Mouse (Mus musculus): ENCODE results near the gene Bbs4. TPM values are rescaled to one million over a fixed set of nuclear protein-coding genes. Genes with fewer than 3 reads are reported as not detected.
"Not testable (repeated sequence)": the region's sequence is repeated elsewhere in the genome, so short reads cannot be mapped to it uniquely, and the experiment has no call there.

Bbs4 gene
- 10 to 100 TPM; 31.8 to 33.4 TPM for total RNA-seq (2021)
- long read RNA-seq, experiment 1, transcript Bbs4-201 (16 exons, 2,518 nt): major isoform, 61 of 78 reads
- long read RNA-seq, experiment 1, partial matches to known transcripts: 5 of 78 reads
- long read RNA-seq, experiment 1, other reads (novel, unspliced or antisense): 12 of 78 reads
- long read RNA-seq, experiment 2, transcript Bbs4-201 (16 exons, 2,518 nt): major isoform, 66 of 89 reads
- long read RNA-seq, experiment 2, partial matches to known transcripts: 11 of 89 reads
- long read RNA-seq, experiment 2, other reads (novel, unspliced or antisense): 12 of 89 reads

DNA sequence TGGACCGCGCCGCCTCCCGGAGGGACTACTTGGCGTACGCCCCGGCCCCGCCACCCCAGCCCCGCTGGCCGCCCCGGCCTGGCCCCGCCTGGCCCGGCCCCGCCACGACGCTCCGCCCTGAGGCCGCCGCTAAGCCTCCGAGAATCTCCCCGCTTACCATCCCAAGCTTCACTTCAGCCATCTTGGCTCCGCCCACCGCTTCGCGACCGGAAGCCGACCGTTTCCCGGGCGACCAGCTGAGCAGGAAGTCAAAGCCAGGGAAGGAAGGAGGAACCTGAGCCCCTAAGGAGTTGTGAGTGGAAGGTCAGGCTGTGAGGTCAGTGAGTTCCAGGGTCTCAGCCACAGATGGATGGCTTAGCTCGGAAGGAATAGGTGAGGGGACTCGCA is at the start of gene Bbs4:
Gene Bbs4, minus strand, starts transcription at position 256 of the 387 bp plus-strand sequence.
- peak; percentile 74 to 87 for DNase-seq (ENCODE audit: low spot score in 2 of 2)

DNA sequence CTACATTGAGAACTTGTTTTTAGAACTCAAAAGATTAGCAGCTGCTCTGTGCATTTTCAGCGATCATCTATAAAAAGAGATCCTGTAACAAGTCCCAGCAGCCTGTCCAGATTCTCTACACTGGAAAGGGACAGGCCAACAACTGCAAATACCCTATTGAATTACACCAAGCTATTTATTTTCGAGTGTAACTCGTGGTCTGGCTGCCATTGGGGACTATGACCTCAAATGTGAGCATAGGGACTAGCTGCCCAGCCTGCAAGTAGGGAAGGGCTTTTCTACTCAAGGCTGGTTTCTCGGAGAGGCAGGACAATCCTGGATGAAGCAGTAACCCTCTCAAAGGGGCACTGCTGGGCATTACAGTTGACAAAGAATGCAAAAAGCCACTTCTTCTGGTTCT is 35.8 kb upstream of the Bbs4 start:
- DNase-seq (ENCODE audit: low spot score in 2 of 2): no peak

DNA sequence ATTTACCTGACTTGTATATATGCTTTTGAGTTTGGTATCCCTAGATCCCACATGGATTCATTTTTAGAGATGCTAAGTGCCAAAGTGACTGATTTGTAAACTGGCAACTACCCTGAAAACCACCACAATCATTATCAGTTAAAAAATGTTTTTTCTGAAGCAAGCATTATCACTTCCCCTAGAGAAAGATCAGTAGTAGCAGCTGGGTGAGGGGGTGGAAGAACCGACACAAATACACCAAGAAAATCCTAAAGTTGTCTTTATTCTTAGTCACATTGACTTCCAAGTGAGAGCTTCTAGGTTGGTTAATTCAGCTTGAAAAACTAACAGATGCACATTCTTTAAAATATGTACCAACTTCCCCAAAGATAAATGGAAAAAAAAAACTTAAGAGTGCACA is 35.0 kb upstream of the Bbs4 start:
- DNase-seq (ENCODE audit: low spot score in 2 of 2): peak in 1 of 2 experiments; percentile 24

DNA sequence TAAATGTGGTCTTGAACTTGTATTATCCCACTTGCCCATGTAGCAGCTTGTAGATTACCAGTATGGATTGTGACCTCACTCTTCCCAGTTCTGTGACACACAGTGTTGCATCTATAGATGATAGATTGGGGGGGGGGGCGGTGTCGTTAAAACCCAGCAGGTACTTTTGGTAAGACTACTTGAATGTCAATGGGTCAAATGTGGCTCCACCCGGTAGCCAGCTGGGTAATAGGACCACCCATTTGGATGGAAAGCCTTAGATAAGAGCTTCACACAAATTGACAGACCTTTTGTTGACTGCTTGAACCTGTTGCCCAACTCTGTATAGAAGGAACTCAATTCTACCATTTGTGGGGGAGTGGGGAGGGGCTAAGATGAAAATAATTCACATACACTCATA is 34.2 kb upstream of the Bbs4 start:
- no peak for DNase-seq (ENCODE audit: low spot score in 2 of 2)

DNA sequence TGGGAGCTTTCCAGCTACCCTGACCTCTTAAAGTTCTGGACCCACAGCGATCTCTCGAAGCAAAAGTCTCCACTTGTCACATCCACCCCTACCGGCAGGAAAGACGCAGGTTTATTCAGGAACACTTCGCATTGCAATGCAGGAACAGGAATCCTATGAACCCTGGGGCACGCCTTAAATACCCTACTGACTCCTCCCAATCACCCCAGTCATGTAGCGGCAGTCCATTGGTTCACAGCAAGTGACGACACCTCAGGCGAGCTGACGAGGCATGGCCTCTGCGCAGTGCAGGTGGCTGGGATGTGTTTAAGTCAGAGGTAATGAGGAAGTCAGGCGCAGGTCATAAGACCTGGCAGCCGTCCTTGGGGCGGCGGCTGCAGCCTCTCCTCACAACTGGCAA is 22.3 kb upstream of the Bbs4 start:
- DNase-seq (ENCODE audit: low spot score in 2 of 2): no peak

DNA sequence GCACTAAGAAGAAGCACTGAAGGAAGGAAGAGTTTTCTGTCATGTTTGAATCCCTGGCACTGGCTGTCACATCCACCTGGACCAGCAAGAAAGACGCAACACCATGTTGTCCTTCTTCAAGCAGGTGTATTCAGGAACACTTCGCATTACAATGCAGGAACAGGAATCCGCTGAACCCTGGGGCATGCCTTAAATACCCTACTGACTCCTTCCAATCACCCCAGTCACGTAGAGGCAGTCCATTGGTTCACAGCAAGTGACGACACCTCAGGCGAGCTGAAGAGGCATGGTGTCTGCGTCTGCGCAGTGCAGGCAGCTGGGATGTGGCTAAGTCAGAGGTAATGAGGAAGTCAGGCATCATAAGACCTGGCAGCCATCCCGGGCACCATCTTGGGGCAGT is 16.3 kb upstream of the Bbs4 start:
- no peak for DNase-seq (ENCODE audit: low spot score in 2 of 2)

DNA sequence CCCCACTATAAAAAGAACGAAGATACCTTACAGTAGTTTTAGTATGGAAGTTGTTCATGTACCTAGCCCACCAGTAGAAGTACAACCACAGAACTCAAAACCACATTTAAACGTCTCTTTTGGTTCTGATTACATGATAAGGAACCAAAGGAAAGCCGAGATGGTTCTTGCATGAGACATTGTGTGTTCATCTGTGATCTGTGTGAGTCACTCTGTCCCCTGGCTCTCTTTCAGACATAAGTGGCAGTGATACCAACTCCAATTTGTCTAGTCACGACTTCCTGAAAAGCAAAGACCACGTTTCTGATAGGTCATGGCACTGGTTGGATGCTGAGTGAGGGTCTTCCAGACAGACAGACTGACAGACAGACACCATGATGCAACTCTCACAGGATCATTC is 15.9 kb upstream of the Bbs4 start:
- no peak for DNase-seq (ENCODE audit: low spot score in 2 of 2)

DNA sequence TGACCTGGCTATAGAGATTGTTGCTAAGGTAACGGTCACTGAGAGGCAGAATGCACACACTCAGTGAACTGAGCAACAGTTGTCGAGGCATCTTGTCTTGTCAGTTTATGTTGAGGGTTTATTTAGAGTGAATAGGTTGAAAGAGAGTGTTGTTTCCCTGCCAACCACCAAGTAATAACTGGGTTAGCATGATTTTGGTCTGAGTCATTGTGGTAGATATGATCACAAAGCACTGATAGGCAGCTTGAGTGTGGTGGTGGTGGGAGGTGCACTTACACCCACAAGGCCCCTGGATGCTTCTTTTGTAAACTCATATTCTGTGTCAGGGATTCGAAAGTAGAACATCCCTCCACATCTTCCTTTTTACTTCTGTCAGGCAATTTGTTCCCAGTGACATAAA is 7.2 kb upstream of the Bbs4 start:
- DNase-seq (ENCODE audit: low spot score in 2 of 2): not testable (repeated sequence)

DNA sequence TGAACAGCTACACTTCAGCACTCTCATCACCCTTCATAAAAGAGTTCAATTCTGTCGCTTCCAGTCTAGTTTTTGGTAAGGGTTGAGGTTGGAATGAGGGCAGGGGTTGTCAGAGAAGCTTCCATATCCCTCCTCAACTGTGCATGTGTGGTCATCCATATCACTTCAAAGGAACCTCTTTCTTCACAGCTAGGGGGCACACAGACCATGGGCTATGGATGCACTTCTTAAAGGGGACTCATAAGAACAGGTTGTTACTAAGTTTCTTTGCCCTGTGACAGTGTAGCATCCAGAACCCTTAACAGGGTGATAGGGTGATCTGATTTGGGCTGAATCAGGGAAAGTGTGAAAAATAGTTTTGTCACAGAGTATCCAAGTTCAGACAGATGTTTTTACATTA is 4.7 kb upstream of the Bbs4 start:
- not testable (repeated sequence) for DNase-seq (ENCODE audit: low spot score in 2 of 2)

DNA sequence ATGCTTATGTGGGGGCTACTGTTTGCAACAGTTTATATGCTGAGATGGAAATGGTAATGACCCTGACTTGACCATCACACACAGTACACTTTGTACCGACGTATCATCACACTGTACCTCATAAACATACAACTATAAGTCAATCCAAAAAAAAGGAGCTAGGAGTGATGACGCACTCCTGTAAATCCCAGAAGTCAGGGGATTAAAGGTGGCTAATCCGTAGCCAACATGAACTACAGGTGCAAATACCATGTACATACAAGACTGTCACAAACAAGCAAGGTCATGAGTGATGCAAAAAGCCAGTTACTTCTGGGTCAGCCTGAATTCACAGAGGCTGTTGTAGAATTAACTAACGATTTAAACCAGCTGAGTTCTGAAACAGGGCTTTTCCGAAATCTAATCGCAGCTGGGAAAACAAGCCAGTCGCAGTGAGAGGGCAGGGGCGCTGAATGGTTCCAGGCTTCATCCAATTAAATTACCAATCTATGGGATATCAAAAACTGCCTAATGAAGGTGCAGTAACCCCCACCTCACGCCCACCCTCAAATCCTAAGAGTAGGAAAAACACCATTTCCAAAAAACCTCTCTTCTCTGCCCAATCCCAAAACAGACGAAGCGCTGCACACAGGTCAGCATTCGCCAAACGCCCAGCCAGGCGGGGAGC is 589 bp downstream of the Bbs4 start:
- DNase-seq (ENCODE audit: low spot score in 2 of 2): peak in 1 of 2 experiments; percentile 4

DNA sequence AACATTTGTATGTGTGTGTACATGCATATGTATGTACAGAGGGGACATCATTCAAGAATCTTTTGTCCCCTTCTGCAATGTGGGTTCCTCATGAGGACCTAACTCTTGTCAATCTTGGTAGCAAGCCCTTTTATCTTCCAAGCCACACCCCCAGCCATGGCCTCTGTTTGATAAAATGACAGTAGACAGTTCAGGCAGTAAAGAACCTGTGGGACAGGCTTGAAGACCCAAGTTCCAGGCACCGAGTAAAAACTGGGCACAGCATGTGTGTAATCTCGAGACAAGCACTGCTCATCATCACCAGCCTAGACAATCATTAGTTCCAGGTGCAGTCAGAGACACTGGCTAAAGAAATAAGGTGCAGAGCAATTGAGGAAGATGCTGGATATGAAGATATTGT is 7.1 kb downstream of the Bbs4 start:
- no peak for DNase-seq (ENCODE audit: low spot score in 2 of 2)

DNA sequence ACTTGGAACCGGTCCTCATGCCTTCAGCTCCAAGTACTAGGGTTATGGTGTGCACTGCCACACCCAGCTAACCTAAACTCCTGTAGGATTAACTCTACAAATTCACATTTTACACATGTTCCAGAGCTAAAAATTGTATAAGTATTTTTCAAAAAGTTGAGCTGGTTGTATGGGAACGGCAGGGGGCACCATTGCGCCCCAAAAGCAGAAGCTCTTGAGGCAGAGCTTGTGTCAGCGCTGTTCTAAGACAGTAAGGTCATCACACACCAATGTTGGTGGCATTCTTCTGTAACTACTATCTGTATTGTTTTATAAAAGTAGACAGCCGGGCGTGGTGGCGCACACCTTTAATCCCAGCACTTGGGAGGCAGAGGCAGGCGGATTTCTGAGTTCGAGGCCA is 13.3 kb downstream of the Bbs4 start:
- no peak for DNase-seq (ENCODE audit: low spot score in 2 of 2)

DNA sequence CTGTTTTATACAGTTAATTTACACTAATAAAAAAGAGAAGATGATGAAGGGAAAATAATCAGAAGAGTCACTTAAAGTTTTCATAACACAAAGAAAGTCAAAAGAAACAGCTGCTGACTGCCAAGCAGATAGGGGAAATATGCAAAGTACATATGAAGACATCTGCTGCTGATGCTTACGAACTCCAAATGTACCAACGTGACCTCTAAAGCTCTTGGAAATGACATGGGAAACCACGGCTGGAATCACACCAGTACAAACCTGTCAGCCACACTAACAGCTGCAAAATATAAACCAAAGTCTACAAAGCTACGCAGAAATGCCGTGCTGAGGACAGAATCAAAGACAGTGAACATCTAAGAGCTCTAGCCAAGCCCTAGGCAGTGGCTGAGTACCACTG is 14.2 kb downstream of the Bbs4 start:
- no peak for DNase-seq (ENCODE audit: low spot score in 2 of 2)

DNA sequence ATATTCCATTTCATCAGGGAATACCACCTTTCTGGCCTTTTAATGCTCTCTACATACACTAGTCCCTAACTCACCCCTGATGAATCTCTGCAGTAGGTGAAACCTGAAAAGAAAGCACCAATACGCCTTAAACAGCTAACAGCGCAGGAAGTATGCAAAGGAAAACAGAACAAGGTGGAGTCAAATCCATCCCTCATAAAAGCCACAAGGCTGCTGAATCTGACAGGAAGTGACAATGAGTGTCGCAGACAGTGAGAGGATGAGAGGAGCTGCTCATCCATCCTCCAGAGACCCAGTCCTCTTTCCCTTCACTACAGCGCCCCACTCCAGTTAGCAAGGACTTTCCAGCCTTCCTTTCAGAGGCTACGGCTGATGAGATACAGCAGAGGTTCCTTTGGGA is 14.9 kb downstream of the Bbs4 start:
- DNase-seq (ENCODE audit: low spot score in 2 of 2): no peak

DNA sequence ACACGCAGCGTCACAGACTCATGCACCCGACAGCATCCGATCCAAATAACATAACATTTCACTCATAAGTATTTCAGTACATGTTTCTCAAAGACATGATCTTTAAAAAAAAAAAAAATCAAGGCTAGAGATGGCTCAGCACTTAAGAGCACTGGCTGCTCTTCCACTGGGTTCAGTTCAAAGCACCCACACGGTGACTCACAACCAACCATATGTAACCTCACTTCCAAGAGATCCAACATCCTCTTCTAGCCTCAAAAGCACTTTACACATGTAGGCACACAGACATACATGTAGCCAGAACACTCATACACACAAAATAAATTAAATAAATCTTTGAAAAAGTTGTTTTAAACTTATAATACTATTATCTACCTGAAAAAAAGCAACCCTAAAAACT is 15.4 kb downstream of the Bbs4 start:
- no peak for DNase-seq (ENCODE audit: low spot score in 2 of 2)

DNA sequence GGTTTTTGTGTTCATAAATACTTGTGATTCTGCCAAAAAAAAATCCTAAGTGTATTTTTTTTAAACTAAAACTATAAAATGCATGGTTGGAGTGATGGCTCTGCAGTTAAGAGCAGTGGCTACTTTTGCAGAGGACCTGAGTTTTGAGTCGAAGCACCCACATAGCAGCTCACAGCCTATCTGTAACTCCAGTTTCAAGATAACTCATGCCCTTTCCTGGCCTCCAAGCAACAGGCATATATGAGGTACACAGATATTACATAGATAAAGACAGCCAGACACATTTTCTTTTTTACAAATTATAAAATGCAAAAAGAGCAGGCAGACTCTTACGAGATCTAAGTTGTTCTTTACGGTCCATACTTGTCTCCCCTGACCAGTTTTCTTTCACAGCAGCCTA is 16.8 kb downstream of the Bbs4 start:
- no peak for DNase-seq (ENCODE audit: low spot score in 2 of 2)

DNA sequence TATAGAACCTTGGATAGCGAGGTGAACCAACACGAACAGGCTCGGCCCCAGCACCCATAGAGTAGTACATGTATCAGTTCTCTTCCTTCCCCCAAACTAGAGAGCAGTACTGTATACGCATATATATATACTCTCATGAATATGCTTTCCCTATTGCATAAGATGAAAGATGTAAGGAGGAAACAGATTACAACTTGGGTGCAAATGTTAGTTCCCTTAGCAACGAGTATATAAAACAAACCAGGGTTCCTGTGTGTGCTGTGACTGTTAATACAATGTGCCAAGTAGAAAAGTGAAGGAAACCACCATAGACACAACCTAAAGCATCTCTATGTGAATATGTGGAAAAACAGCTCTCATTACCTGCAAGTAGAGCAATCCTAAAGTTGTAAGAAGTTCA is 23.3 kb downstream of the Bbs4 start:
- no peak for DNase-seq (ENCODE audit: low spot score in 2 of 2)

DNA sequence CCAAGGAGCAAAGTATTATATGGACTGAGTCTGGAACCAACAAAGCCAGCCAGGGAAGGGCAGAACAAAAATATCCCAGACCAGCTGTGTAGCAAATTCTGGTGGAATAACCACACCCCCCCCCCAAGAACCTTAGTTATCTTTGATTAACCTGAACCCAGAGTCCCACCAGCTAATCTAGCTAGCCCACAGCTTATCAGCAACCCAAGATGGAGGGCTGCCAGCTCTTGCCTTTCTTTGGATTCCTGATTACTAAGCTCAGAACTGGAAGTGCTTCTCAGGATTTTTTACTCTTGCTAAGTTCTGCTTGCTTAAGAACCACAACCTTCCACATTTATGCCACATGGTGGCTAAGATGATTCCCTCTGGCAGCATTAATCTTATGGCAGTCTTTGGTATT is 29.0 kb downstream of the Bbs4 start:
- DNase-seq (ENCODE audit: low spot score in 2 of 2): no peak

DNA sequence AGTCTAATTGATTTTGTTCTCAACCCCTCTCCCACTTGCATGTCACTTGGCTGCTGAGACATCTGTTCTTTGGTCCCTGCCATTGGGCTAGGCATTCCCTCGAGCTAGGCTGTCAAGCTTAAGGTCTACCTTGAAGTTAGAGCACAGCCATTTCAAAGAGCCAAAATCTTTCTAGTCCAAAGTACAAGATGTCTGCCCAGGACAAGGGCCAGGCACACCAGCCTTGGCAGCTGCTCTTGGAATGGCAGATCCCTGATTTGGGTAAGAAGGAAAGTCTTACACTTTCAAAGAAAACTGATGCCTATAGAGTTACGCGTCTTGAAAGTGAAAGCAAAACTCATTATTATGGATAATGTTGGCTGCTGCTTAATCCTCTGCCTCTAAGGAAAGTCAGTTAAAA is 37.1 kb downstream of the Bbs4 start:
- DNase-seq (ENCODE audit: low spot score in 2 of 2): no peak

DNA sequence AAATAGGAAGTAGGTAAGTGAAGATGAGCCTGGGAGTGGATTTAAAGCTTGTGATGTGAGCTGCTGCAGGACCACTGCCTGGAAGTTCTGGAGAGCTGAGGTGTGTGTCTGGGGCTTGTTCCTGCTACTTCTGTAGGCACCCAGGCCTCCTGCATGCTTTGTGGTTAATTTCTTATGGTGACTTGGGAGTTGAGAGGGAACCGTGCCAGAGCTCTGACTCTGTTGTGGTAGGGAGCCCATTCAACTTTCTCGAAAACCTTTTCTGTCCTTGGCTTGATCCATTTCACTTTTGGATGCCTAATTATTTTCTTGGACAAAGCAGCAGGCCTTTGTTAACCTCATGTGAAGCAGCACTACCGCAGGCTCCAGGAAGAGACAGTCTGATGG is 42.0 kb downstream of the Bbs4 start:
- no peak for DNase-seq (ENCODE audit: low spot score in 2 of 2)

DNA sequence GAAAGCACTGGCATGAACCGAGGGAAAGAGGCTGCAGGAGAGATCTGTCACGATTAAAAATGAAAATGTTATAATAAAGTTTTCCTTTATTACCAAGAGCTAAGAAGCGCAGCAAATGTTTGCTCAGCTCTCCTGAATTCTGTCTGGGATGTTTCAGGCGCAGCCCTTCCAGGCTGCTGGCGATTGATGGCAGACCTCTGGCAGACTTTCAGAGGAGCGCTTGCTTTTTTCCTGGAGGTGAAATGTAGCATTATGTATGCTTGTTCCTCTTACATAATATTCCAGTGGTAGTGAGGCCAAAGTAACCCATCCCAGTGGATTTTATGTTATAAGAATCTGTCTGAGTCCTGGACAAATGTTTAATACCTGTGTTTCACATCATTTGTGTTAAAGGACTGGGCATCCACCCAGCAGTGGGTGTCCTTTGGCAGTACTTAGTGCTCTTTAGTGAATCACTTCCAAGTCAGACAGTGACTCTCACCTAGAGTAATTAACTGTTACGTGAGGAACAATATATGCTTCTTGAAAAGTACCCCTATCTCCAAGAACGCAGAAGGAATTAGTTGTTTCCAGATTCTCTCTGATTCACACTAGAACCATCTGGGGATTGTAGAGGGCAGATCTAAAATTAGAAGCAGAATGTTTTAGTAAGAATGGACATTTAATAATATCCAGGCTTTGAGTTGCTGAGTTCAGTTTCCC is 42.6 kb downstream of the Bbs4 start:
- no peak for DNase-seq (ENCODE audit: low spot score in 2 of 2)

DNA sequence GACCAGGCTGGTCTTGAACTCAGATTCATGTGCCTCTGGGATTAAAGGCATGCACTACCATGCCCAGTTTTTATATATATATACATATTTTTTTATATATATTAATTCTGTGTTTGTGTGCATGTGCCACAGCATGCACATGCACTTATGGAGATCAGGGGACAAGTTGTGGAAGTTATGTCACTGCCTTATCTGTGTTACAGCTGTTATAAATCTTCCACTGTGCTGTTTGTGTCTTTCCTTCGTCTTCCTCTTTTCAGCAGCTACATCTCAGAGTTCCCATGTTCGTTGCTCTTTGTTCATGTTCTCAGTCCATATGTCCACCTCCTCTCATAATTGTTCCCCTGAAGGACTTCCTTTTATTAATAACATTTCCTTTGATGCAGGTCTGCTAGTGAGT is 45.4 kb downstream of the Bbs4 start:
- no peak for DNase-seq (ENCODE audit: low spot score in 2 of 2)

DNA sequence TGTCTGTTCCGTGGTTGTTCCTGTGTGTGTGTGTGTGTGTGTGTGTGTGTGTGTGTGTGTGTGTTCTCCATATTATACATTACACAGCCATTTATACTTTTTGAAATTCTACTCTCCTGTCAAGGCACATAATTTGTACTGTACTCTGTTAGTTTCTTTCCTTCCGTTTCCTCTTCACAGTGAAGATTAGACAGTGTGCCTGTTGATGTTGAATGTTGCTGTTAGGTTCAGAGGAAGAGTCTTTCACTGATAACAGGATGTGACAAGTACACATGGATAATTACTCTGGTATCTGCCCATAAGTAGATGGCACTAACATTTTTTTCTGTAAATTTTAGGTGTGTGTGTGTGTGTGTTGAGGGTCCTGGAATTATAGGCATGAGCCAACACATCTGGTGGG is 56.9 kb downstream of the Bbs4 start:
- no peak for DNase-seq (ENCODE audit: low spot score in 2 of 2)
